Mouse (Mus musculus) intestine, embryonic 16.5 days (tissue): ENCODE measurements around the gene Galnt14. TPM values are rescaled to one million over a fixed set of nuclear protein-coding genes. Genes with fewer than 3 reads are reported as not detected.

Experiments
- ATAC-seq: fragments of 200-750 bp; cut with Nextera tagmentation; 2 replicates; pipeline ENCODE4 v1.8.0; 2017; ENCODE audit warnings: moderate TSS enrichment, moderate library complexity
- H3K27ac ChIP-seq: fragments of 300-500 bp; sonication (generic); 2 replicates; pipeline ENCODE4 v1.5.1; 2014; ENCODE audit warnings: mild to moderate bottlenecking, low read length
- H3K27me3 ChIP-seq: fragments of 300-500 bp; sonication (generic); replicated peaks from 2 replicates; pipeline ENCODE4 v1.6.1; 2014; ENCODE audit warnings: low read length, control low read depth, mixed read lengths; ENCODE audit not compliant: control insufficient read depth, insufficient read depth
- H3K36me3 ChIP-seq: fragments of 300-500 bp; sonication (generic); 2 replicates; pipeline ENCODE4 v1.6.1; 2014; ENCODE audit warnings: low read length, control low read depth; ENCODE audit not compliant: control insufficient read depth, insufficient read depth
- H3K4me1 ChIP-seq: fragments of 300-500 bp; sonication (generic); 2 replicates; pipeline ENCODE4 v1.6.1; 2014; ENCODE audit warnings: low read length, control low read depth, mixed read lengths; ENCODE audit not compliant: control insufficient read depth, insufficient read depth
- H3K4me2 ChIP-seq: fragments of 300-500 bp; sonication (generic); 2 replicates; pipeline ENCODE4 v1.6.1; 2014; ENCODE audit warnings: low read depth, low read length, control low read depth
- H3K4me3 ChIP-seq: fragments of 300-500 bp; sonication (generic); 2 replicates; pipeline ENCODE4 v1.5.1; 2014; ENCODE audit warnings: mild to moderate bottlenecking, low read length
- H3K9ac ChIP-seq: fragments of 300-500 bp; sonication (generic); 2 replicates; pipeline ENCODE4 v1.6.1; 2014; ENCODE audit warnings: low read depth, low read length
- H3K9me3 ChIP-seq: fragments of 300-500 bp; sonication (generic); 2 replicates; pipeline ENCODE4 v1.6.1; 2016; ENCODE audit warnings: low read length, control low read depth; ENCODE audit not compliant: control insufficient read depth
- WGBS: fragments of 180-500 bp; shearing (Covaris S2); extraction: QIAGEN DNeasy Blood & Tissue Kit; methylation state at CpG from one replicate; pipeline ENCODE4 v1.1.7; 2014; 5-methylcytosine and 5-hydroxymethylcytosine counted together
- polyA plus RNA-seq: library from polyadenylated mRNA; unstranded; fragments of >200 nt; fragmentation: Nextera tagmentation; extraction: Ambion mirVana; gene quantifications from 2 replicates; pipeline ENCODE4 v1.2.1, GENCODE M21; 2015

The Galnt14 gene
- polyA plus RNA-seq, 1 experiment from 2014 or later = 0.46 TPM

DNA sequence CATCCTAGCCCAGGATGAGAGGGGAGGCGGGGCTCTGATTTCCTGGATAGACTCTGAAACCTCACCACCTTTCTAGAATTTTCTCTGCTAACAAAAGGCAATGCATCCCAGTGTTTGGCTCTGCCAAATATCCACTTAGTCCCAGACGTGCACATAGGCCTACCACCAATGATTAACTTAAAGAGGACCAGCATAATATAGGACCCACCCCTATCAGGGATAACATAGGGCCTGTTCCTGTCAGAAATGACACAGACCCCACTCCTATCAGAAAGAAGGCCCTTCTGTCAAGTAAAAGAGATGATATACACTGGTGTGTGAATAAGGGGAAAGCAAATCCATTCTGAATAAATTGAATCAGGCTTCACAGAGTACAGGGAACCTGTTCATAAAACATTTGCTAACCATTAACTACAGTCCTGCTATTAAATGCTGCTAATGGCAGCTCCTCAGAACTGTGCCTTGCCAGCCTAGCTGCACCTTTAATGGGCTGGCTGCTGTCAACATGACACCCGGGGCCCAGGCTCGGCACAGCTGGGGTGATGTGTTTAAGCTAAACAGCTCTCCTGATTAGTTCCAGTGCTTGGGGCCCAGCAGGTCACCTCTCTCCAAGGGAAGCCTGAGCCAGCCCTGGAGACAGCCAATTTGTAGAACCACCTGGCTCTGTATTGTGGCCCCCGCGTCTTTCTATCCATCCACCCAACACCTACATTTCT is 70.7 kb downstream of the Galnt14 start:
- ATAC-seq = peak; percentile 95
- Histone ChIP-seq H3K9ac (no peak overlapping the region; the same call in 1 of the 2 replicates), H3K4me2 (no peak overlapping the region)

DNA sequence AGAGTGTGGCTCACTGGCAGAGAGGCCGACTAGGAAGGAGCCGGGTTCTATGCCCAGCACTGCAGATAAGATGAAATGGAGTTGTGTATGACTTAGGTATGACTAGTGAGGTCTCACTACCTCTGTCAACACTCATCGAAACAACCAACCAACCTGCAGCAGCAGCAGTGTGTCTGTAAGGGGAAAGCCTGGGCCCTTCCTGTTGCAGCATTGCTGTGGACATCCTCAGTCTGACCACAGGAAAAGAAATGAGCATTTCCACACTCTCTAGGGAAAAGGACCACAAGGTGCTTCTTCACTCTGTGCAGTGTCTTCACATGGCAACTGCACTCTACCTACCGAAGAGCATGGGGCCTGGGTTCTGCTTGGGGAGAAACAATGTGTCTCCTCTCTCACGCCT is 73.3 kb downstream of the Galnt14 start:
- WGBS = 96% methylated on average over 5 of the region's 5 CpGs
- no peaks in the 10 kb centered on the region for H3K36me3 ChIP-seq
- H3K4me3 ChIP-seq = no peak overlapping the region
- H3K4me1 ChIP-seq = no peaks in the 10 kb centered on the region
- no peaks in the 10 kb centered on the region for H3K27me3 ChIP-seq
- no peaks in the 10 kb centered on the region for H3K9me3 ChIP-seq
- H3K27ac ChIP-seq = no peak overlapping the region
- H3K9ac ChIP-seq = no peak overlapping the region
- no peak overlapping the region for H3K4me2 ChIP-seq
- ATAC-seq = no peak

More for the DNA sequence above, 70.7 kb downstream of the Galnt14 start:
- Histone ChIP-seq H3K9me3 (no peaks in the 10 kb centered on the region), H3K4me3 (no peak overlapping the region), H3K27ac (no peak overlapping the region), H3K4me1 (no peaks in the 10 kb centered on the region), H3K27me3 (no peaks in the 10 kb centered on the region), H3K36me3 (no peaks in the 10 kb centered on the region)
- 33% methylated on average over 6 of the region's 6 CpGs for WGBS

DNA sequence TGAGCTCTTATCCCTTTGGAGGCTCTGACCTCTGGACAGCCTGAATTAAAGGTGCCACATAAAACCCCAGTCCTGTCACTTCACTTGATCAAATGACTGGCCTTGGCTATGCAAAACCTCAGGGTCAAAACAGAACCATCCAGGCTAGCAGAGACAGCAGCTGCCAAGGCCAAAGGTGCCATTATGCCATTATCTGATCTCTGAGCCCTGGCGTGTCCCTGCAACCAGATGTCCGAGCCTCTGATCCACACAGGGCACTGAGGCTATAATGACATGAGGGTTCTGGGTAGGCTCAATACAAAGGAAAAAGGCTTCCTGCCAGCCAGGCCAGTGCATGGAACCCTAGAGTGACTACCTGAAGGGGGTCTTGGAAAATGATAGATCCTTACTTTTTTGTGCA is 75.4 kb downstream of the Galnt14 start:
- 76% methylated on average over 2 of the region's 2 CpGs for WGBS
- Histone ChIP-seq H3K27me3 (no peaks in the 10 kb centered on the region), H3K4me1 (no peaks in the 10 kb centered on the region), H3K36me3 (no peaks in the 10 kb centered on the region), H3K4me3 (no peak overlapping the region), H3K27ac (no peak overlapping the region), H3K4me2 (no peak overlapping the region), H3K9ac (no peak overlapping the region), H3K9me3 (no peaks in the 10 kb centered on the region)
- no peak for ATAC-seq

DNA sequence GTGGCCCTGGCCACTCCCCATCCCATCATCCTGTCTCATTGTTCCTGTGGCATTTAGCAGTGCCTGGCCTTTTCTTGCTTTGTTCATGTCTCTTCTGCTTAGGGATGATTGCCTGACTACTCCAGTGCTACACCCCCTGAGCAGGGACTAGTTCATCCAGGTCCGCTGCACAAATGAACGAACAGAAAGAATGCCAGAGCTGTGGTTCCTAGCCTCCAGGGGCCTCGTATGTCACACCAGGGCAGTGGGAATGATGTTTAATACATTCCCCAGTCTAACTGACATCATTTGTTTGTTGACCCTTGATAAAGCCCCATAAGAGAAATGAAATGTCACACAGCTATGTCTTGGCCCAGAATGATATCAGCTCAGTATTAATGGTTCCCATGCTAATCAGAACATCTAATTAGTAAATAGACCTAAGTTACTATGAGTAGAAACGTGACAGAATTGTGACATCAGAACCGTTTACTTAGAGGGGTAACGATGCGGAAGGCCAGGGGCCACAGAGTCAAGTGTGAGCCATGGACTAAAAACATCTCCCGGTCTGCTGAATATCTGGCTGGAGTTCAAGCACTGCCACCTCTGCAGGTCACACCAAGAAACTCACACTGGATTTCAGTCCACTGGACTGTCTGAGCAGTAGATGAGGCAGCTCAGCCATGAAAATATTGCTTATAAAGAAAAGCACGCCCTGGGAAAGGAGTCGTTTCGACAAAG is 76.1 kb downstream of the Galnt14 start:
- 70% methylated on average over 11 of the region's 11 CpGs for WGBS
- Histone ChIP-seq H3K4me1 (no peaks in the 10 kb centered on the region), H3K4me3 (no peak overlapping the region), H3K27me3 (no peaks in the 10 kb centered on the region), H3K27ac (no peak overlapping the region), H3K9me3 (no peaks in the 10 kb centered on the region), H3K36me3 (no peaks in the 10 kb centered on the region), H3K9ac (no peak overlapping the region), H3K4me2 (no peak overlapping the region)
- ATAC-seq = no peak

DNA sequence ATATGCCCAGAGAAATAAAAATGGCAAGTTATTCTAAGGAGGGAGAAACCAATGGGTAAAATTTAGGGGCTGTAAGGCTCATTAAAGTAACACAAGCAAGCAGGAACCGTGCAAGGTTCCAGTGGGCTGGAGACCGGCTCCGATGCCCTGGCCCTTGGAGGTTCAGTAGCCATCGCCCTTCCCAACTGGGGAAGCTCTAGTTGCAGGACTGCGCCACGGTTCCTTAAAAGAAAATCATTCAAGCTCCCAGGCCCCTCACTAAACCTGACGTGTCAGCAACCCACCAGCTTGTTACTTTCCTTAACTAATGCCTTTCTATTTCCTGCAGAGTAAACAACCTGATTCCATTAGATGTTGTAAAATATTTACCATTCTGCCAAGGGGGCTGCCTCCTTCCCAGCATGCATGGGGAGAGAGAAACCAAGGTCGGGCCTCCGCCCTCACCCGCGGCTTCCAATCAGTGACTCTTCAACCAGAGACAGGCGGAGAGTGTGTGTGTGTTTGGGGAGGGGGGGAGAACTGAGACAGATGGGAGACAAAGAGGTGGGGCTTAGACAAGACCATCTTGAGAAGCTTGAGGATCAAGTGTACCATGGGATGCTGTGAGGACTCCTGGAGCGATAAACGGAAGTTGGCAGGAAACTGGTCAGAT is 81.9 kb downstream of the Galnt14 start:
- no peak overlapping the region for H3K9ac ChIP-seq
- no peaks in the 10 kb centered on the region for H3K27me3 ChIP-seq
- 75% methylated on average over 14 of the region's 14 CpGs for WGBS

DNA sequence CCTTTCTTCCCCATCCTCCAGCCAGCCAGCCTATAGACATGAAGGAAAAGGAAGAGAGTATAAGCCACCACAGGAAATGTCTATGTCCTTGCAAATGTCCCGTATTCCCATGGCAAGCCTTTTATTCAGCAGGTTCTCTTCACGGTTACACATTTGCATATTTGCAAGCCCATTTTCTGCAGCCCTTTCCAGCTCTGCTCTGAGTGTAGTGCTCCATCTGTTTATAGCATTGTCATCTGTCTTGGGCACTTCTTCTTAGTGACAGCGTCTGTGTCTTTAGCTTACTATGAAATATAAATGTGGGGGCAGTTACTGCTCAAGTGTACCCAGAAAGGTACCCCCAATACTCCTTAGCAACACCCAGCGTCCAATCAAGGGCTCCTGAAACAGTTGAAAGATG is 83.3 kb downstream of the Galnt14 start:
- H3K4me2 ChIP-seq = no peak overlapping the region
- no peak overlapping the region for H3K4me3 ChIP-seq
- ATAC-seq = no peak
- H3K36me3 ChIP-seq = no peaks in the 10 kb centered on the region
- H3K9me3 ChIP-seq = no peaks in the 10 kb centered on the region
- no peaks in the 10 kb centered on the region for H3K27me3 ChIP-seq
- H3K4me1 ChIP-seq = no peaks in the 10 kb centered on the region
- H3K9ac ChIP-seq = no peak overlapping the region
- H3K27ac ChIP-seq = no peak overlapping the region
- 77% methylated on average over 4 of the region's 4 CpGs for WGBS

More for the DNA sequence above, 81.9 kb downstream of the Galnt14 start:
- no peaks in the 10 kb centered on the region for H3K36me3 ChIP-seq
- H3K27ac ChIP-seq = no peak overlapping the region
- no peak overlapping the region for H3K4me3 ChIP-seq
- no peak overlapping the region for H3K4me2 ChIP-seq
- H3K4me1 ChIP-seq = no peaks in the 10 kb centered on the region
- ATAC-seq = no peak
- H3K9me3 ChIP-seq = no peaks in the 10 kb centered on the region

DNA sequence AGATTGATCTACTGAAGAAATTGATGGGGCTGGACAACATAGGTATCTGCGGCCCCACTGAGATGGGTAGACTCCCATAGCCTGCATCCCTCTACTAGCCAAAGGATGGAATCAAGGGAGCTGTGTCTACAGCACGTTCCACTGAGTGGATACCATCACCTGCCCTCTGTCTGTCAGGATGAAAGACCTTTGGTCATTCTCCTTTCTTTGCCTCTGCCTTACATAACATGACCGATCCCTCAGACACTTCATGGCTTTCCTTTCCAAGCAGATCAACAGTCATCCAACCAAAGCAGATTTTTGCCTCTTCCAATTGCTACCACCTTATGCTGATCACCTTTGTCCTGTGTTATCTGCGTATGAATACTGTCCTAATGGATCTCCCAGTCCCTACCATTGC is 90.2 kb downstream of the Galnt14 start:
- Histone ChIP-seq H3K9me3 (no peaks in the 10 kb centered on the region), H3K4me3 (no peak overlapping the region), H3K36me3 (no peaks in the 10 kb centered on the region), H3K27ac (no peak overlapping the region), H3K4me2 (no peak overlapping the region), H3K9ac (no peak overlapping the region), H3K4me1 (no peaks in the 10 kb centered on the region), H3K27me3 (no peaks in the 10 kb centered on the region)
- ATAC-seq = no peak
- WGBS = 95% methylated on average over 4 of the region's 4 CpGs

DNA sequence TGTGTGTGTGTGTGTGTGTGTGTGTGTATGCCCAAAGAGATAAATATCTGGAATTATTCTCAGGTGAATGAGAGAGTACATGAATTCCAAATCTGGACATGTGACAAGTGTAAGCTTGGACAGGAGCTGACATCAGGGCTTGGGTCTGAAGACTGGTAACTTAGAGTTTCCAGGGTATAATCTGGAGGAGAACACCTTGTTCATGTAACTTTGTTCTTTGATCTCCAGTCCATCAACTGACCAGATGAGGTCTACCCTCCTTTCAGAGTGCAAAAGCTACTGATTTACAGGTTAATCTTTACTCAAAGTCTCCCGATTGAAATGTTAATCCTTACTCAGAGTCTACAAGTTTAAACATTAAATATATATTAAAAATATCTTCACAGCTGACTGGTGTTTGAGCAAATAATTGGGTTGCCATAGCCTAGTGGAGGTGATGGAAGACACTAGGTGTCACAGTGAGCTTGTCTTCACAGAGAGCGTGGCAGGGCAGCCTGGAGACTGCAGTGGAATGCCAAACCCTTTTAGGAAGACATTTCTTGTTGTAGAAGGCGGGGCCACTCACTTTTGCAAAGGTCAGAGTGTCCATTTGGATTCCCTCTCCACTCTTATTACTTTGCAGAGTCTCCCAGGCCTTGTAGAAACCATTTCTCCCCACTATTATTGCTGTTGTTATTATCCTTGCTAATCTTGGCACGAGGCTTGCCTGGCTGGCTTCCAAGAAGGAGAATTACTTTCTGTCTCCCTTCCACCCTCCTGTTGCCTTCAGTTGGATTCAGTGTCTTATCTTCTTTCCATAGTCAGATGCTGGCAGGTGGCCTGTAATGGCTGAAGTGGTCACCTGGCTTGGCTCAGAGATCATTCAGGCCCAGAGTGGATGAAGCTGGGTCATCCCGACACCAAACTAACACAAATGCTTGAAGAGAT is 107.4 kb downstream of the Galnt14 start:
- Histone ChIP-seq H3K27ac (no peak overlapping the region), H3K4me1 (peaks cover 4% of the 10 kb centered on the region; the same call in 1 of the 2 replicates), H3K27me3 (no peaks in the 10 kb centered on the region), H3K9me3 (no peaks in the 10 kb centered on the region), H3K4me3 (no peak overlapping the region), H3K9ac (no peak overlapping the region), H3K4me2 (no peak overlapping the region), H3K36me3 (no peaks in the 10 kb centered on the region)
- peak; percentile 75 for ATAC-seq
- WGBS = 60% methylated on average over 5 of the region's 5 CpGs

DNA sequence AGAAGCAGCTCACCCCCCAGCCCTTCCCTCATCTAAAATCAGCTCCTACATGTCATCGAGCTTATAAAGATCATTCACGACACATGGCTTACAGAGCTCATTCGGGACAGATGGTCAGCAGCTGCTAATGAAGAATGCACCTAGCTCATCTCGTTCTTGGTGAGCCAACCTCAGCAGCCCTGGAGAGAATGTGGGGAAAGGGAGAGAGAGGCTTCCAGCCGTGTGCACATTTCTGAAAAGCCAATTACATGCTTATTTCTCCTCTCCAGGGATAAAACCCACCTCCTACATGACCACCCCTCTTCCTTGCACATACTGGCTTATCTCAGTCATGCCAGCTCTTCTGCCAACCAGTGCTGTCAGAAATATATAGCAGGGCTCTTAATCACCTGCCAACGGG is 110.3 kb downstream of the Galnt14 start:
- Histone ChIP-seq H3K4me2 (no peak overlapping the region), H3K9me3 (no peaks in the 10 kb centered on the region), H3K36me3 (no peaks in the 10 kb centered on the region), H3K4me1 (peaks cover 4% of the 10 kb centered on the region; the same call in 1 of the 2 replicates), H3K4me3 (no peak overlapping the region), H3K27ac (no peak overlapping the region), H3K9ac (no peak overlapping the region), H3K27me3 (no peaks in the 10 kb centered on the region)
- 74% methylated on average over 6 of the region's 6 CpGs for WGBS
- ATAC-seq = no peak
